Mouse (Mus musculus) lung, adult 18-20 months (tissue): ENCODE measurements around the gene Gpc3.

Experiments
- DNase-seq, 2 experiments: peaks; one replicate each; pipeline ENCODE4 v3.0.0; 2022; ENCODE audit warnings: mixed read lengths in 2 of 2

Gene Gpc3

DNA sequence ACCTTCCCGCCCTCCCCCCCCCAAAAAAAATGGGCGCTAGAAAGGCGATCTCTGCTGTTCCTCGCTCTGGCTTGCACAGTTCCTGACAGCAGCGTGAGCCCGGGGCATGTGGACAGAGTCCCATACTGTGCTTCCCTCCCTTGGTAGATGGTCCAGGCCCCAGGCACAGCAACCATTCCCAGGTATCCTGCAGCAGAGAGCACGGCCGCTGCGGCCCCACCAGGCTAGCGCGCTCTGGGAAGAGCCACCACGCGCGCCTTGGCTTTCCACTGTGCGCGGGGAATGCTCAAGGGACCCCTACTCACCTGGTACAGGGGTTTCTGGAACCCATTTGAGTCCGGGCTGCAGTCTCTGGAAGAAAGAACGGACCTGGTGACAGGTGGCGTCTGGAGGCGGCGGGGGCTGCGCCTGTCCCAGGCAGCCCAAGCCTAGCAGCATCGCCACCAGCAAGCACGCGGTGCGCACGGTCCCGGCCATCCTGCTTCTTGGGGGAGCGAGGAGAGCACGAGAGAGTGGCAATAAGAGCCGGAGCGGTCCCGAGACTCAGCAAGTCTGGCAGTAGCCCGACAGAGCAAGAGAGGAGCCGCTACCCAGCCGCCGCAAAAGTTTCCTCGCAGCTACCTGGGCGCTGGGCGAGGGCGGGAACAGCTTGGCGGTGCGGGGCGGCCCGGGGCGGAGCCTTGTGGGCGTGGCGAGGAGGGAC, at the start of gene Gpc3:
Gene Gpc3 (minus strand): TSS at position 623 of the 703 bp plus-strand sequence.
- DNase-seq, result peak; percentile 38 to 54

GRCm38 (mm10) chrX:52651975-52652374, 38.2 kb upstream of the Gpc3 start:
- DNase-seq, result peak; percentile 13 to 19

DNA sequence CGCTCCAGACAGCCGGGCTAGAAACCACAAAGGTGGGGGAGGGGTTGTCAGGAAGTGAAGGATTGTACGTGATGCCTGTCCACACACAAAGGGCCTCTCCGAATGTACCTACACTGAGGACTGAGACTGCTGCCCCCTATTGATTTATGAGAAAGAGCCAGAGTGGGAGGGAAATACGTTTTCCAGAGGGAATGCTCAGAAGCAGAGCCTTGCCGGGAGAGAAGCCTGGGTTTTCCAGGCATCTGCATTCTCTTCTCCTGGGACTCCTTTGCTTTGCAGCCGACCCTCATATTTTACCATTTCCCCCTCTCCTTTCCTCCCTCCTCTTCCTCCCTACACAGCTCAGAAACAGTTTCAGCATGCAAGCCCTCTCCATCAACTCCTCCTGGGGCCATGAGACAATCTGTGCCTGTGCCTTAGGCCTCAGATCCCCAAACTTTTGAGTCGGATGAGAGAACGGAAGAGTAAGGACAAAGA, 37.8 kb upstream of the Gpc3 start:
- no peak for DNase-seq

GRCm38 (mm10) chrX:52648910-52649785, 35.4 kb upstream of the Gpc3 start:
- DNase-seq, result no peak

GRCm38 (mm10) chrX:52644393-52644792, 30.6 kb upstream of the Gpc3 start:
- no peak for DNase-seq

GRCm38 (mm10) chrX:52643350-52643749, 29.6 kb upstream of the Gpc3 start:
- no peak for DNase-seq

GRCm38 (mm10) chrX:52642126-52642525, 28.4 kb upstream of the Gpc3 start:
- DNase-seq, result no peak

DNA sequence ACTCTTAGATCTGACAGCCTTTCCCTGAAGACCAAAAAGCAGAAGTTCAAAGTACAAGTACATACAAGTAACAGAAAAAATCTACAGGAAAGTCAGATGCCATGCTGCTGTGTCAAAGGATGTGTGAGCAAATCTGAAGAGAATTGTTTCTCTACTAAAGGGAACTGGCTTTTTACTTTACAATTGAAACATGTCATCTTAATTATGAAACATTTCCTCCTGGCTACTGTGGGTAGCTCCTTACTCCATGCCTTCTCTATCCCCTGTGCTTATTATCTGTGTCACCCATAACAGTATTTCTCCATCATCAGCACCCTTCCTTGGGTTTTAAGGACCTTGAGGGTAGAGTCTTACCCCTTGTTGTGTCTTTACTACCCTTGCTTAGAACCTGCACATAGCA, 23.7 kb upstream of the Gpc3 start:
- DNase-seq, result no peak

DNA sequence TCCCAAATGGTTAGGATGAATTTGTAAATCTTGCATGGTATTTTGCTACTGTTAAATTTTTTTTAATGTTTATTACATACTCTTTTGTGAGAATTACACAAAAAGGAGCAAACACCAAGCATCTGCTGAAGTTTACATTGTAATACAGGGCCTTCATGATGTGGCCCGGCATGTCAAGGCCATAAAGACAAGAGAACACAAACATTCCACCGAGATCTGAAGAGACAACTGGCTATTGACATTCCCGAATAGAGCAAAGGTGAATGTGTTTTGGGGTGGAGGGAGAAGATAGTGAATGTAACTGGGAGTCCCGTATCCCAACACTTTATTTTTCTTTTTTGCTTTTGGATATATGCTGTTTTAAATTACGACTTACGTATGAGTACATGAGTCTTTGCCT, 20.2 kb upstream of the Gpc3 start:
- no peak for DNase-seq

DNA sequence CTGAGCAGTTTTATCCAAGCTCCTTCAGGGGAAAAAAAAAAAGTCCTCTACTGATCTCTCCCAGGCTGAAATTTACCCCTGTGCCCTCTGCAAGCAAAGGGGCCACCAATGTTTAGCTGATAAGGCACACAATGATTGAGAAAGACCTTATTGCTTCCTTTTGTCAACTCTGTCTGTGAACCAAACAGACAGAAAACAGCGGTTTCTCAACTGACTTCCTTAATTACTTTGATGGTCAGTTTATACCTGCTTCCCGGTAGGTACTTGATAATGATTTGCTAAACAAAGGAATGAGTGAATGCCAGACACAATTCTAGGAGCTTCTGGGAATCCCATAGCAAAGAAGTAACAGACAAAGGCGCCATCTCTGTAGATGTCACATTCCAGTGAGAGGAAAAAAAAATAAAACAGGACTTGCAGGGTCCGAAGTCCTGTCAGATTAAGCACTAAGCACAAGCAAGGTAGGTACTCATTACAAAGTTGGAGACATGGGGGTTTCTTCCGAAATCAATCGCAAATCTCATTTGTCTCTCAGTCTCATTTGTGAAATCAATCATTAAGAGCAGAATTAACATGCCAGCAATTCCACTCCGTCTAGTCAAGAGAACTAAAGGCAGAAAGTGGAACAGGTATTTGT, 19.1 kb upstream of the Gpc3 start:
- DNase-seq, result no peak

GRCm38 (mm10) chrX:52626963-52627716, 13.4 kb upstream of the Gpc3 start:
- no peak for DNase-seq

GRCm38 (mm10) chrX:52617813-52618212, 4.1 kb upstream of the Gpc3 start:
- no peak for DNase-seq

DNA sequence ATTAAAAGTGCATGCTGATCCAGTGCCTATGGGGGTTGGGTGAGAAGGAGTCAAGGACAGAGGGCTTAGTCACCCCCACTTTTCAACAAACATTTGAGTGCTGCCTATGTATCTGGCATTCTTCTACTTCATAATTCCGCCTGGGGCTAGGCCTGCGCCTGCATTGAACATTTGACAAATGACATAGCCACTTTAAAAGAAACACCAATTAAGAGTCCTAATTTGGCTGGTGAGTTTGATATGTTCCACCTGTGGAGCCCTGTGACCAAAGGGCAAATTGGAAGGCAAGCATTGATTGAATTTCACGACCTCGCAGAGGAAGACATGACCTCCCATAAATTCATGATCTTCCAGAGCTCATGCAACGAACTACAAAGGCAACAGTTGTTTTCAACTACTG, 2.4 kb upstream of the Gpc3 start:
- no peak for DNase-seq

- no peak for DNase-seq
These were observed 256 bp upstream of the Gpc3 start for GRCm38 (mm10) chrX:52614031-52614381.

GRCm38 (mm10) chrX:52612806-52613205, 944 bp downstream of the Gpc3 start:
- DNase-seq, result no peak

- peak in 1 of 2 experiments; percentile 11 for DNase-seq
These were observed 1.6 kb downstream of the Gpc3 start for GRCm38 (mm10) chrX:52611987-52612670.

GRCm38 (mm10) chrX:52611541-52611940, 2.2 kb downstream of the Gpc3 start:
- DNase-seq, result no peak

DNA sequence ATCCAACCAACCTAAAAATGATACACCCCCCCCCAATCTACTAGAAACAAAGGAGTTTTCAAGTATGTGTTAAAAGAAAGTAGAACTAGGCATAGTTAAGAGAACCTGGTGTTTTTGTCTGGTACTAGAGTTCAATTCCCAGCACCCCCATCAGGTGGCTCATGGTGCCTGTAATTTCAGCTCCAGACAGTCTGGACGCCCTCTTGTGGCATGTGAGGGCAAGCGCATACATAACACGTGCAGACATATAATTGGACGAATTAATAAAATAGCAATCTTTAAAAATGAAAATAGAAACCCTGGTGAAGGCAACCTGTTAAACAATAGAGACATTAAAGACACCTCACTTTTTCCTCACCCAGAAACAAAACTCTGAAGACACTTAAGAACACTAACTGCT, 10.6 kb downstream of the Gpc3 start:
- no peak for DNase-seq

DNA sequence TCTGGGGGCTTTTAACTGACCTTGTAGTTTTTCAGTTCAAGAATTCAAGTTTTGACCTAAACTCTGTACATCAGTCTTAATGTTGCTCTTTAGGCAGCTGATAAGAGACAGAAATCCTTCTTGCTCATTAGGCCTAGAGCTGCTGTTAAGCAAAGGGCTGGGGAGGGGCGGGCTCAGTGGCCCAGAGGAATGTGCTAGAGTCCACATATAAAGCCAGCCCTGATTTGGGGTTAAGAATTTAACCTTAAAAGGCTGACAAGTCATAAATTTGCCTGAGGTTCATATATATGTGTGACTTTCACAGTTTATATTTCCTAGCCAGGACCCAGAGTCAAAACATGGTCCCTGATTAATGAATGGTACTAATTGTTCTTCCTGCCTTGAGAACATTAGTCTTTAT, 14.5 kb downstream of the Gpc3 start:
- no peak for DNase-seq

- no peak for DNase-seq
These were observed 26.1 kb downstream of the Gpc3 start for GRCm38 (mm10) chrX:52587671-52588070.

- no peak for DNase-seq
These were observed 53.8 kb downstream of the Gpc3 start for GRCm38 (mm10) chrX:52559995-52560394.

DNA sequence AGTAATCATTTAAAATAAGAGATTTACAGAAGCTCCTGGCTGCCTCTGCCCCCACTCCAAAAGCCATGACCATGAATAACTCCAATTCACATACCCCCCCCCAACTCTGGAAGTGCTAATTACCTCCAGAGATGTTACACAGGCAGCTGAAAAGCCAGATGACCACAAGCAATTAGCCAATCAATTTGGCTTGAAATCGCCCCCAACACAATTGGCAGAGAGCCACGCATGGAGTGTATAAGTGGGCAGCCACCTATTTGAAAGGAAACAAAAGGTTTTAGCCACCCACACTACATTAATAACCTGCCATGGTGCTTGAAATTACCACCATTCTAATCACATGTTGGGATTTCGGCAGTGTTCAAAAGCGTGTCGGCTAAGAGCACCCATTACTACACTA, 55.2 kb downstream of the Gpc3 start:
- DNase-seq, result no peak
